Mouse (Mus musculus) MEL (cell line): Measurements from ENCODE around the gene Rnf141. TPM values are rescaled to one million over a fixed set of nuclear protein-coding genes. Genes with fewer than 3 reads are reported as not detected.

Experiments used
- DNase-seq: peaks from one replicate; pipeline ENCODE4 v3.0.0; 2011; ENCODE audit warnings: low read depth, low spot score
- H3K27ac ChIP-seq: 2 replicates; pipeline ENCODE4 v1.5.1; 2012; ENCODE audit warnings: low read depth, mild to moderate bottlenecking, control low read depth, low read length, moderate library complexity; ENCODE audit not compliant: control insufficient read depth
- H3K27me3 ChIP-seq, 2 experiments: fragments of 150-350 bp in 1 of 2; sonication (generic) in 1 of 2; 2 replicates each; pipeline ENCODE4 v1.6.1; 2012; ENCODE audit warnings: low read length in 2 of 2, mild to moderate bottlenecking in 2 of 2, improper control_type of control experiment in 1 of 2, moderate library complexity in 1 of 2; ENCODE audit not compliant: insufficient read depth in 2 of 2, control insufficient read depth in 1 of 2
- H3K36me3 ChIP-seq, 2 experiments: 2 replicates each; pipeline ENCODE4 v1.6.1; 2012 to 2014; ENCODE audit warnings: low read length in 2 of 2, improper control_type of control experiment in 1 of 2, inconsistent platforms in 1 of 2, mild to moderate bottlenecking in 1 of 2; ENCODE audit not compliant: insufficient read depth in 2 of 2, control insufficient read depth in 1 of 2
- H3K4me1 ChIP-seq, 2 experiments: fragments of 150-350 bp in 1 of 2; sonication (generic) in 1 of 2; 2 replicates each; pipeline ENCODE4 v1.6.1; 2012; ENCODE audit warnings: low read length in 2 of 2, improper control_type of control experiment in 1 of 2, mild to moderate bottlenecking in 1 of 2; ENCODE audit not compliant: insufficient read depth in 2 of 2, control insufficient read depth in 1 of 2
- H3K4me3 ChIP-seq, 2 experiments: fragments of 150-350 bp in 1 of 2; sonication (generic) in 1 of 2; 2 replicates each; pipeline ENCODE4 v1.5.1; 2012; ENCODE audit warnings: low read depth in 2 of 2, low read length in 2 of 2, mild to moderate bottlenecking in 2 of 2, moderate library complexity in 2 of 2, control low read depth in 1 of 2, improper control_type of control experiment in 1 of 2; ENCODE audit not compliant: control insufficient read depth in 1 of 2, insufficient read depth in 1 of 2
- H3K79me2 ChIP-seq: 2 replicates; pipeline ENCODE4 v1.6.1; 2012; ENCODE audit warnings: mild to moderate bottlenecking, low read length, moderate library complexity; ENCODE audit not compliant: control insufficient read depth, poor library complexity, insufficient read depth
- H3K9ac ChIP-seq: 2 replicates; pipeline ENCODE4 v1.6.1; 2012; ENCODE audit warnings: low read depth, mild to moderate bottlenecking, control low read depth, low read length, moderate library complexity; ENCODE audit not compliant: control insufficient read depth, poor library complexity, severe bottlenecking
- H3K9me3 ChIP-seq: fragments of 150-350 bp; sonication (generic); replicated peaks from 2 replicates; pipeline ENCODE4 v1.6.1; 2012; ENCODE audit warnings: mild to moderate bottlenecking, low read length, improper control_type of control experiment, moderate library complexity; ENCODE audit not compliant: insufficient read depth
- BHLHE40 ChIP-seq: IDR thresholded peaks from 2 replicates; pipeline ENCODE4 v1.6.1; 2012; ENCODE audit warnings: low read depth, mild to moderate bottlenecking, inconsistent platforms, low read length, improper control_type of control experiment, borderline replicate concordance
- CTCF ChIP-seq, 3 experiments: IDR thresholded peaks in 2 of 3; conservative IDR thresholded peaks in 1 of 3; 2 replicates each; pipeline ENCODE4 v1.5.1; 2011 to 2012; ENCODE audit warnings: low read length in 3 of 3, low read depth in 2 of 3, mild to moderate bottlenecking in 2 of 3, improper control_type of control experiment in 1 of 3, inconsistent platforms in 1 of 3, mixed read lengths in 1 of 3, moderate library complexity in 1 of 3; ENCODE audit not compliant: control insufficient read depth in 1 of 3, insufficient read depth in 1 of 3, poor library complexity in 1 of 3, severe bottlenecking in 1 of 3
- ETS1 ChIP-seq: IDR thresholded peaks from 2 replicates; pipeline ENCODE4 v1.6.1; 2012; ENCODE audit warnings: low read depth, mild to moderate bottlenecking, inconsistent platforms, low read length, improper control_type of control experiment, moderate library complexity
- HCFC1 ChIP-seq: IDR thresholded peaks from 2 replicates; pipeline ENCODE4 v1.6.1; 2012; ENCODE audit warnings: low read depth, mild to moderate bottlenecking, inconsistent platforms, low read length, improper control_type of control experiment, moderate library complexity
- KAT2A ChIP-seq: conservative IDR thresholded peaks from 2 replicates; pipeline ENCODE4 v1.6.1; 2012; ENCODE audit warnings: low read depth, low read length, improper control_type of control experiment, inconsistent platforms
- MAFK ChIP-seq: IDR thresholded peaks from 2 replicates; pipeline ENCODE4 v1.6.1; 2011; ENCODE audit warnings: low read depth, mild to moderate bottlenecking, low read length, improper control_type of control experiment, borderline replicate concordance
- MAX ChIP-seq: IDR thresholded peaks from 2 replicates; pipeline ENCODE4 v1.6.1; 2011; ENCODE audit warnings: low read length, improper control_type of control experiment
- MEF2A ChIP-seq: IDR thresholded peaks from 2 replicates; pipeline ENCODE4 v1.6.1; 2014; ENCODE audit warnings: low read depth, mild to moderate bottlenecking, inconsistent platforms, low read length, improper control_type of control experiment; ENCODE audit not compliant: poor library complexity, insufficient replicate concordance, severe bottlenecking; ENCODE audit errors: extremely low read depth
- MXI1 ChIP-seq: IDR thresholded peaks from 2 replicates; pipeline ENCODE4 v1.6.1; 2011; ENCODE audit warnings: mild to moderate bottlenecking, low read depth, low read length, improper control_type of control experiment
- MYB ChIP-seq: IDR thresholded peaks from 2 replicates; pipeline ENCODE4 v1.6.1; 2011; ENCODE audit warnings: mild to moderate bottlenecking, low read depth, low read length, improper control_type of control experiment
- MYC ChIP-seq: IDR thresholded peaks from 2 replicates; pipeline ENCODE4 v1.6.1; 2011; ENCODE audit warnings: low read depth, mild to moderate bottlenecking, low read length, improper control_type of control experiment, moderate library complexity
- NELFE ChIP-seq: IDR thresholded peaks from 2 replicates; pipeline ENCODE4 v1.6.1; 2011; ENCODE audit warnings: low read depth, low read length, improper control_type of control experiment
- NRF1 ChIP-seq: IDR thresholded peaks from 2 replicates; pipeline ENCODE4 v1.6.1; 2014; ENCODE audit warnings: low read depth, mild to moderate bottlenecking, inconsistent platforms, low read length, improper control_type of control experiment, moderate library complexity; ENCODE audit not compliant: poor library complexity, insufficient read depth, severe bottlenecking
- POLR2AphosphoS2 ChIP-seq: IDR thresholded peaks from 2 replicates; pipeline ENCODE4 v1.6.1; 2011; ENCODE audit warnings: low read length, improper control_type of control experiment
- RAD21 ChIP-seq: IDR thresholded peaks from 2 replicates; pipeline ENCODE4 v1.6.1; 2011; ENCODE audit warnings: mild to moderate bottlenecking, low read depth, low read length, improper control_type of control experiment
- RCOR1 ChIP-seq: IDR thresholded peaks from 2 replicates; pipeline ENCODE4 v1.6.1; 2012; ENCODE audit warnings: low read depth, mild to moderate bottlenecking, inconsistent platforms, low read length, improper control_type of control experiment
- SIN3A ChIP-seq: IDR thresholded peaks from 2 replicates; pipeline ENCODE4 v1.6.1; 2012; ENCODE audit warnings: low read length, improper control_type of control experiment, inconsistent platforms
- TAL1 ChIP-seq: IDR thresholded peaks from 2 replicates; pipeline ENCODE4 v1.6.1; 2012; ENCODE audit warnings: mild to moderate bottlenecking, inconsistent platforms, low read length, moderate library complexity, mixed read lengths
- TCF12 ChIP-seq: IDR thresholded peaks from 2 replicates; pipeline ENCODE4 v1.6.1; 2014; ENCODE audit warnings: low read depth, mild to moderate bottlenecking, inconsistent platforms, low read length, improper control_type of control experiment, moderate library complexity
- USF2 ChIP-seq, 2 experiments: IDR thresholded peaks; 2 replicates each; pipeline ENCODE4 v1.6.1; 2011 to 2012; ENCODE audit warnings: improper control_type of control experiment in 2 of 2, low read length in 2 of 2, borderline replicate concordance in 1 of 2, inconsistent platforms in 1 of 2, low read depth in 1 of 2, mild to moderate bottlenecking in 1 of 2; ENCODE audit not compliant: insufficient read depth in 1 of 2
- ZC3H11A ChIP-seq: IDR thresholded peaks from 2 replicates; pipeline ENCODE4 v1.6.1; 2012; ENCODE audit warnings: low read depth, mild to moderate bottlenecking, inconsistent platforms, low read length, improper control_type of control experiment
- ZMIZ1 ChIP-seq: IDR thresholded peaks from 2 replicates; pipeline ENCODE4 v1.6.1; 2012; ENCODE audit warnings: low read depth, mild to moderate bottlenecking, inconsistent platforms, low read length, improper control_type of control experiment, moderate library complexity
- ZNF384 ChIP-seq: IDR thresholded peaks from 2 replicates; pipeline ENCODE4 v1.6.1; 2012; ENCODE audit warnings: low read depth, mild to moderate bottlenecking, inconsistent platforms, low read length, improper control_type of control experiment
- polyA plus RNA-seq, 2 experiments: library from polyadenylated mRNA; stranded (reverse) in 1 of 2; unstranded in 1 of 2; fragments of >175 nt in 1 of 2; fragments of >200 nt in 1 of 2; gene quantifications; 2 replicates each; pipeline versions ENCODE4 v1.2.1 to v1.2.4; 2012; ENCODE audit warnings: low replicate concordance in 2 of 2, low read depth in 1 of 2; ENCODE audit not compliant: insufficient read length in 2 of 2, insufficient read depth in 1 of 2, missing spikeins in 1 of 2
- total RNA-seq: library from RNA; depleted of rRNA; stranded (reverse); fragments of 300-350 nt; gene quantifications from 2 replicates; pipeline ENCODE4 v1.2.3, GENCODE M21; 2012

Gene Rnf141
- total and polyA plus RNA-seq, 3 experiments: 18.8 to 19.7 TPM; not detected in 1

DNA sequence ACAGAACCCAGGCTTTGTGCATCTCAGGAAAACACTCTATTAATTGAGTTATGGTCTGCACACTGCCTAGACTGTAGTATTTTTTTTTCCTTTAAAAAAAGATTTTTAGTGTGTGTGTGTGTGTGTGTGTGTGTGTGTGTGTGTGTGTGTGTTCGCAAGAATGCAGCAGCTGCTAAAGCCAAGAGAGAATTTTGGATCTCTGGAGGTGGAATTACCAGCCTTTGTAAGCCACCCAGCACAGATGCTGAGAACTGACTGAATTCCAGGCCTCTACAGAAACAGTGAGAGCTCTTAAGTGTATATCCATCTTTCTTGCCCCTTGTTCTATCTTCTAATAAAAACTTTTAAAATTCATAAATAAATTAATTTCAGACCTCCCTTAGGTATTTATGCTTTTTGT is 92.6 kb downstream of the Rnf141 start:
- Histone ChIP-seq H3K4me3 (no peak overlapping the region), H3K27me3 (peaks cover 0 to 2% of the 10 kb centered on the region in 2 experiments; a peak in 2 of 4 replicates), H3K4me1 (no peaks in the 10 kb centered on the region; a peak in 1 of 4 replicates), H3K9me3 (no peaks in the 10 kb centered on the region), H3K9ac (no peak overlapping the region), H3K79me2 (no peaks in the 10 kb centered on the region), H3K36me3 (no peaks in the 10 kb centered on the region; a peak in 1 of 4 replicates), H3K27ac (no peak overlapping the region)
- no peak for TF ChIP-seq ETS1
- TF ChIP-seq SIN3A: no peak
- no peak for TF ChIP-seq TAL1
- TF ChIP-seq MYC: no peak
- TF ChIP-seq MAX: no peak
- TF ChIP-seq KAT2A: no peak
- TF ChIP-seq MYB: no peak
- TF ChIP-seq POLR2AphosphoS2: no peak
- TF ChIP-seq MAFK: no peak
- TF ChIP-seq MEF2A: no peak
- no peak for TF ChIP-seq CTCF (IDR thresholded peaks at IDR 0.05 in 2 of 3, conservative IDR thresholded peaks at IDR 0.05 in 1 of 3; ENCODE audit: control insufficient read depth in 1 of 3, insufficient read depth in 1 of 3, low read depth in 2 of 3, low read length in 3 of 3, poor library complexity in 1 of 3, severe bottlenecking in 1 of 3)
- TF ChIP-seq RCOR1: no peak
- no peak for TF ChIP-seq ZMIZ1
- no peak for TF ChIP-seq NELFE
- no peak for TF ChIP-seq USF2 (IDR thresholded peaks at IDR 0.05; ENCODE audit: borderline replicate concordance in 1 of 2, insufficient read depth in 1 of 2, low read depth in 1 of 2, low read length in 2 of 2)
- TF ChIP-seq MXI1: no peak
- TF ChIP-seq ZNF384: no peak
- no peak for TF ChIP-seq NRF1
- no peak for TF ChIP-seq HCFC1
- no peak for TF ChIP-seq TCF12
- no peak for DNase-seq

DNA sequence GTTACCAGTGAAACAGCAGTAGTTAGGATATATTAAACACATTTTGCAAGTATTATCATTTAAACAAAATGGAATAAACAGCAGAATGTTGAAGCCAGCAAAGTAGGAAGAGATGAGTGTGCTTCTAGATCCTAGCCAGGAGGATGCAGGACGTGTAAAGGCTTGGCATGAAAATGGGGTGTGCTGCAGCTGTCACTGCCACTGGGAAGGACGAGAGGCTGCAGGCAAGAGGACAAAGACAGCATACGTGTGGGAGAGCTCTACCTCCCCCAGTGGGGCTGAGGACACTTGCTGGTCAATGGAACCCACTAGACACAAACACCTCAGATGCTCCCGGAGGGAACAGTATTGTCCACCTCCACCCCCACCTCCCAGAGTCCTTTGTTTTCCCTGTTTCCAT is 93.4 kb downstream of the Rnf141 start:
- peaks cover 0 to 2% of the 10 kb centered on the region in 2 experiments; a peak in 2 of 4 replicates for H3K27me3 ChIP-seq
- no peak for DNase-seq
- no peak overlapping the region for H3K27ac ChIP-seq
- no peak for TF ChIP-seq RAD21
- TF ChIP-seq MYC: no peak
- TF ChIP-seq ZC3H11A: no peak
- TF ChIP-seq BHLHE40: no peak
- no peak for TF ChIP-seq ZNF384
- no peak for TF ChIP-seq CTCF (IDR thresholded peaks at IDR 0.05 in 2 of 3, conservative IDR thresholded peaks at IDR 0.05 in 1 of 3; ENCODE audit: control insufficient read depth in 1 of 3, insufficient read depth in 1 of 3, low read depth in 2 of 3, low read length in 3 of 3, poor library complexity in 1 of 3, severe bottlenecking in 1 of 3)
- TF ChIP-seq NRF1: no peak
- TF ChIP-seq KAT2A: no peak
- no peak overlapping the region for H3K4me3 ChIP-seq
- H3K9me3 ChIP-seq: no peaks in the 10 kb centered on the region
- no peaks in the 10 kb centered on the region; a peak in 1 of 4 replicates for H3K36me3 ChIP-seq
- no peak overlapping the region for H3K9ac ChIP-seq
- H3K79me2 ChIP-seq: no peaks in the 10 kb centered on the region
- H3K4me1 ChIP-seq: no peaks in the 10 kb centered on the region; a peak in 1 of 4 replicates
